Mouse (Mus musculus) neural tube, embryonic 10.5 days (tissue): ENCODE measurements at regions not wholly inside any gene's neighbourhood (a gene's known extent, or its start where the extent isn't known, plus 50 kb on each side); places are given as distances from the start of the nearest gene placed in this dataset.

Experiments
- DNase-seq: peaks from one replicate; pipeline ENCODE4 v3.0.0-alpha.2; 2017; ENCODE audit warnings: low spot score; ENCODE audit errors: extremely low spot score

GRCm38 (mm10) chr7:90059249-90059628, 70.8 kb upstream of the Picalm start:
- no peak for DNase-seq

DNA sequence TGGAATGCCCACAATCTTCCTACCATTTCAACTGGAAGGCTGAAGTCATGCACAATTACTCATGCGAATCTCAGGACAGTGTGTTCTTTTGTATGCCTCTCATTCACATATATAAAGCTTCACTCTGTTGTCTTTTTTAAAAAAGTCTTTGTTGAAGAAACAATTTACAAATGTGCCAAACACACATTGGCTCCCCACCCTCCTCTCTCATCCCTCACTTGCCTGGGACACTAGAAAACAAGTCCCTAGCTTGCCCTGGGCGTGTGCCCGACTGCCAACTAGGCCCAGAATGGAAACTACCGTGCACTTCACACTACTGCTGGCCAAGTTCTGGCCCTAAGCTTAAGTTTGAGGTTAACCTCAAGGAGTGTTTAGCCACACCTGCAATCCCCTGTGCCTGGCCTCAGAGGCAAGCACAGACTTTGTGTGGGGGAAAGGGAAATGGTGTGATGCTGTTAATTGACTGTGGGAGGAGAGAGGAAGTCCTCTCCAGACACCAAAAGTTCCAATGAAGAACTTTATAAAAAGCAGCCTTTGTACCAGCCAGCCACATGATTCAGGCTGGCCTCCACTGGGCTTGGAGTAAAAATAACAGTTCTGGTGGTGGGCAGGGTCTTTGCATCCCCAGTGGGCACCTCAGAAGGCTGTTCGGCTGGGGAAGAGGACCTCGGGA, 70.2 kb upstream of the Picalm start:
- no peak for DNase-seq

DNA sequence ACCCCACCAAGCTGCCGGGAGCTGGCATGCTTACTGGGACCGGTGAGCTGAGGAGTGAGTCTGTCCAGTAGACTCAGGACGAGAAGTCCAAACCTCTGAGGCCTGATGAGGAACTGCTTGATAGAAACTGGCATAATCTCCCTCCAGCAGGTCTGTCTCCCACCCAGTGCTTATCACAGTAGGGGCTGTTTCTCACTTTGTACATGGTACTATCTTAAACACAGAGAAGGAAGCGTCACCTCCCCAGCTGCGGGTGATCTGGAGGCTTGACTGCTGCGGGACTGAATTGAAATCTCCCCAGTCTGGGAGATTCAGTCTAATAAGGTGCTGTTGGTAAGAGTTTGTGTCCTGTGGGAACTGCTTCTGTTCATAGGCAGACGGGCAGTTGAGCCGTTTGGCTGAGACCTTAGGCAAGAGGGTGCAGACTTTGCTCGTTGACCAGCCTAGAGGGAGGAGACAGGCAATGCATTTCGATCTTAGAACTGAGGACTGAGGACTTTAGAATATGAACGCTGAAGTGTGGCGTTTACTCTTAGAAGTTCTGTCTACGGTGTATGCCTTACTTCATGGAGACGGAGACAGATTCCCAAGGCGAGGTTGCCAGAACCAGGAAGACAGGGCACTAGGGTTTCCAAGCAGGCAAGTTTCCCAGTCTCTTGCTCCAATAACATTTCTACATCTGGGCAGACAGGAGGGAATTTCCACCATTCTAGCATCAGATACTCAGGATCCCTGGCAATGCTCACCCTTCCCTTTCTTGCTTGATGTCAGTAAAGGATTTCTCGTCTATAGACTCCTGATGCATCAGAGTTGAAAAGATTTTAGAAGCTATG, 69.5 kb upstream of the Picalm start:
- no peak for DNase-seq

DNA sequence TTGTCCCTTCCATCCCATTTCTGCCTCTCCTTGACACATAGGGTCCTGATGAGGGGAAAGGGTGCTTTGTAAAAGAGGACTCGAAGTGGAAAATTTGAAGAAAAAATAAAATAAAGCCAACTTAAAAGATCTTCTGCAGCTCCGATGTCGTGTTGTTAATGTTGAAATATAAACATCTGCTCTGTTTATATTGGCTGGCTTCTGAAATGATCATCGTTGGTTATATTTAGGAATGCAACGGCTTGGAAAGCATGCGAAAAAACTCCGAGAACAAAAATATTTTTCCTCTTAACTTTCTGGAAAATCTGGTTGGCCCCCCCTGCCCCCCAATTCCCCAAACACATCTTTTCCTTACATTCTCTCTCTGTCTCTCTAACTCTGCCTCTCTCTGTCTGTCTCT, 68.3 kb upstream of the Picalm start:
- DNase-seq = no peak

GRCm38 (mm10) chr7:90062874-90063273, 67.1 kb upstream of the Picalm start:
- DNase-seq = no peak

GRCm38 (mm10) chr7:90064198-90064597, 65.8 kb upstream of the Picalm start:
- no peak for DNase-seq

GRCm38 (mm10) chr7:90065269-90065955, 64.6 kb upstream of the Picalm start:
- no peak for DNase-seq

DNA sequence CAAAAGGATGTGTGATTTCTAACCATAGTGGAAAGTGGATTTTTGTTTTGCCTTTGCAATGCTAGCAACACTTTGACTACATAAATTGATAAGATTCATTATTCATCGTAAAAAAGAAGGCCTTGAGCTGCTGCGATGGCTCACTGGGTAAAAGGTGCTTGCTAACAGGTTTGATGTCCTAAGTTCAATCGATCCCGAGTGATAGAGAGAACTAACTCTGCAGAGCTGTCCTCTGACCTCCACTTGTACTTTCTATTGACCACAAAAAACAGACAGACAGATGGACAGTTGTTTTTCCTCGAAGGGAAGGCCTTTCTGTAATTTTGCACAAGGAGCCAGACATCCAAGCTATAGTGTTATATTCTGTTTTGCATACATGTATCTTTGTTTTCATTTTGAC, 63.7 kb upstream of the Picalm start:
- DNase-seq = no peak

GRCm38 (mm10) chr7:90067961-90068665, 61.9 kb upstream of the Picalm start:
- DNase-seq = no peak

- no peak for DNase-seq
Observed at GRCm38 (mm10) chr7:90070267-90070666, 59.7 kb upstream of the Picalm start.

- DNase-seq = no peak
Observed at GRCm38 (mm10) chr7:90073865-90074264, 56.1 kb upstream of the Picalm start.

DNA sequence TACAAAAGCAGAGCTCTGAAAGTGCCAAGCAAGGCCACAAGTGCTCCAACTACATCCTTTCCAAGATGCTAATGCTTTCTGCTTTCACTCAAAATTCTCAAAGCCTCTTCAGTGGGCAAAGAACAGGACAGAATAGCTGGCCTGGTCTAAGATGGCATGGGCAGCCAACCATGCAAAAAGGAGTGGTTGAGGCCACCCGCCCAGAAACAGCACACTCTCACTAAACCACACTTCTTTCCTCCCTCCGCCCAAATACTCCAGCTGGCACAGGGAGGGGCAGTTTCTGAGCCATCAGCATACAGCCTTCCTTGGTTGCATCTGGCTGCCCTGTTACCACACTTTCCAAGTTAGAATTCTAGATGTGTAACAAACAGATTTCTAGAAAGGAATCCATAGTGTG, 55.4 kb upstream of the Picalm start:
- DNase-seq = no peak

DNA sequence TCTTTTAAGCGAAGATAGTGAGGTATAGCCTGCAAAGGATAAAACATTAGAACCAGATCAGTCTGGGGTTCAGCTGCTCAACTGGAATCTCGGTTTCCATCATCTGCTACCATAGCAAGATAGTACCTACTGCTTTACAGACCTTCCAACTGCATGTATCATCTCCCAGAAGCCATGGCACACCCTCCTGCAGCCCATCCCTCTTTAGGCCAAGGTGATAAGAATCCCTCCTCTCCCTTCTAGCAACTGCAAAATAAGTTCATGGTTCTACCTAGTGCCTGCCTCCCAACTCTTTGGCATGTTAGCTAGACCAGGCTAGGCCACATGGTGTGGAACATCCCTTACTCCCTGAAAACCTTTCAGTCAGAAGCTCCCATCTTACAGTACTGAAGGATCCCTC, 52.4 kb upstream of the Picalm start:
- DNase-seq = no peak

GRCm38 (mm10) chr7:90080083-90080772, 49.8 kb upstream of the Picalm start:
- no peak for DNase-seq
